Mouse (Mus musculus) limb, embryonic 11.5 days (tissue): ENCODE data around the gene Utf1. TPM values are rescaled to one million over a fixed set of nuclear protein-coding genes. Genes with fewer than 3 reads are reported as not detected.
A peak's percentile ranks its signal among the peaks of the same experiment; 100 is the strongest.

Experiments used
- ATAC-seq: fragments of 200-750 bp; cut with Nextera tagmentation; 2 replicates; pipeline ENCODE4 v1.8.0; 2017; ENCODE audit warnings: low read depth; ENCODE audit not compliant: insufficient number of reproducible peaks, low FRiP score, low TSS enrichment
- DNase-seq: peaks from one replicate; pipeline ENCODE4 v3.0.0-alpha.2; 2015; ENCODE audit warnings: low spot score
- H3K27ac ChIP-seq: fragments of 300-500 bp; sonication (generic); replicated peaks from 2 replicates; pipeline ENCODE4 v1.5.1; 2014; ENCODE audit warnings: low read depth, mild to moderate bottlenecking, low read length
- H3K27me3 ChIP-seq: fragments of 300-500 bp; sonication (generic); 2 replicates; pipeline ENCODE4 v1.6.1; 2014; ENCODE audit warnings: mild to moderate bottlenecking, low read length, mixed read lengths; ENCODE audit not compliant: control insufficient read depth, insufficient read depth
- H3K36me3 ChIP-seq: fragments of 300-500 bp; sonication (generic); 2 replicates; pipeline ENCODE4 v1.6.1; 2014; ENCODE audit warnings: mild to moderate bottlenecking, low read length, moderate library complexity, mixed read lengths; ENCODE audit not compliant: control insufficient read depth, insufficient read depth
- H3K4me1 ChIP-seq: fragments of 300-500 bp; sonication (generic); 2 replicates; pipeline ENCODE4 v1.6.1; 2014; ENCODE audit warnings: low read length, mixed read lengths; ENCODE audit not compliant: control insufficient read depth, insufficient read depth
- H3K4me2 ChIP-seq: fragments of 300-500 bp; sonication (generic); 2 replicates; pipeline ENCODE4 v1.6.1; 2014; ENCODE audit warnings: low read depth, mild to moderate bottlenecking, moderate library complexity; ENCODE audit not compliant: severe bottlenecking
- H3K4me3 ChIP-seq: fragments of 300-500 bp; sonication (generic); 2 replicates; pipeline ENCODE4 v1.5.1; 2014; ENCODE audit warnings: low read depth, low read length
- H3K9ac ChIP-seq: fragments of 300-500 bp; sonication (generic); 2 replicates; pipeline ENCODE4 v1.6.1; 2014; ENCODE audit warnings: mild to moderate bottlenecking, low read length
- H3K9me3 ChIP-seq: fragments of 300-500 bp; sonication (generic); 2 replicates; pipeline ENCODE4 v1.6.1; 2016; ENCODE audit warnings: low read length; ENCODE audit not compliant: control insufficient read depth
- WGBS: fragments of 180-500 bp; shearing (Covaris S2); extraction: QIAGEN DNeasy Blood & Tissue Kit; methylation state at CpG from one replicate; pipeline ENCODE4 v1.1.7; 2014; 5-methylcytosine and 5-hydroxymethylcytosine counted together
- polyA plus RNA-seq: library from polyadenylated mRNA; unstranded; fragments of >200 nt; fragmentation: Nextera tagmentation; extraction: Ambion mirVana; gene quantifications from 2 replicates; pipeline ENCODE4 v1.2.1, GENCODE M21; 2014

Utf1 gene
- polyA plus RNA-seq, 1 experiment from 2014 or later, result not detected

DNA sequence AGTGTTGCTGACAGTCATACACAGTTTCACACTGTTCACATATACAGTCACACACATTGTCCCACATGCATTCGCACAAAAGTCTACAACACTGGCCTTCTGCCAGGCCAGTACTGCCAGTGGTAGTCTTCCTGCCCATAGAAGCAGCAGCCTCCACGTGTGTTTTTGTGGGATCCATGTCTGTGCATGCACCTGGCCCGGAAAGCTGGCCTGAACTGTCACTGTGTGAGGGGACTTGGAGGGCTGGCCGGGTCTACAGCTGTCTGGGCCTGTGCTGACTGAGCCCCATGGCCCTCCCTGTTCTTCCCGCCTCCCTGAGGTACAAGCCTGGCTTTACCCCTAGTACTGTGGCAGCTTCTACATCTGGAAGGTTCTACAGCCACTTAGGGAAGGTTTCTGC, 27.4 kb downstream of the Utf1 start:
- Histone ChIP-seq H3K9me3 (no peaks in the 10 kb centered on the region), H3K36me3 (no peaks in the 10 kb centered on the region), H3K4me1 (no peaks in the 10 kb centered on the region), H3K27me3 (no peaks in the 10 kb centered on the region), H3K27ac (no peak overlapping the region), H3K4me3 (no peak overlapping the region), H3K4me2 (no peak overlapping the region), H3K9ac (no peak overlapping the region)
- WGBS, result 82% methylated on average over 5 of the region's 5 CpGs
- ATAC-seq, result no peak; the same call in 1 of the 2 replicates
- no peak for DNase-seq

DNA sequence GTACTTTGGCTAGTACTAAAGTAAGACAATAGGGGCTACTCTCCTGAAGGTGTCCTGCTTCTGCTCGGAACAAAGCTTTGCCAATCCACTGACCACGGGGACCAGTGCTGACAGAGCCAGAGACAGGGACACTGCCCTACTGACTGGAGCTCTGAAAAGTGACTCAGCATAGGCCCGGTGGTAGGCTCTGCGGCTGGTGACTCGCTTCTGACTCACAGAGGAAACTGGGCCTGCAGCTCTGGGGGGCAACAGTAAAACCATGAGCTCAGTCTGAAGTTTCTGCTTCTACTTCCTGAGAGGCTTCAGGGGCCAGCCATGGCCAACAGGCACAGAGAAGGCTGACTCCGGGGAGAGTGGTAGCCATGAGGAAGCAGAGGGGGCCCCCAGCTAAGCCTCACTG, 27.8 kb downstream of the Utf1 start:
- H3K4me1 ChIP-seq, result no peaks in the 10 kb centered on the region
- 76% methylated on average over 6 of the region's 6 CpGs for WGBS
- DNase-seq, result no peak
- H3K36me3 ChIP-seq, result no peaks in the 10 kb centered on the region
- H3K27ac ChIP-seq, result no peak overlapping the region
- H3K27me3 ChIP-seq, result no peaks in the 10 kb centered on the region
- no peak for ATAC-seq
- no peak overlapping the region for H3K4me2 ChIP-seq
- no peaks in the 10 kb centered on the region for H3K9me3 ChIP-seq
- H3K9ac ChIP-seq, result no peak overlapping the region
- no peak overlapping the region for H3K4me3 ChIP-seq

DNA sequence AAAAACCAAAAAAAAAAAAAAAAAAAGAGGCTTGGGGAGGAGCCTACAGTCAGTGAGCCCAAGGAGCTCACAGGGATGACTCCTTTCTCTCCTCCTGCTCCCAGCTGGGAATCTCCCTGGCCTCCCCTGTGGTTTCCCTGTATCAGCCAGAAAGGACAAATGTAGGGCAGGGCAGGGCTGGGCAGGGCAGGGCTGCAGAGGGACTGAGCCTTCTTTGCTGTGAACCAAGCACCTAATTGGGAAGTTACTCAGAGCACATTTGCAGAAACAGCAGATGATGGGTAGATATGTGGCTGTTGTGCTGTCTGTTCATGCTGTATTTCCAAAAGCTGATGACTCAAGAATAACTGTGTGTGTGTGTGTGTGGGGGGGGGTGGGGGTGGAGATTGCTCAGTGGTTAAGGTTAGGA, 29.3 kb downstream of the Utf1 start:
- H3K4me3 ChIP-seq, result no peak overlapping the region
- no peak overlapping the region for H3K4me2 ChIP-seq
- no peaks in the 10 kb centered on the region for H3K9me3 ChIP-seq
- no peak overlapping the region for H3K9ac ChIP-seq
- H3K4me1 ChIP-seq, result no peaks in the 10 kb centered on the region
- ATAC-seq (no peak), DNase-seq (no peak)
- H3K27ac ChIP-seq, result no peak overlapping the region
- H3K27me3 ChIP-seq, result no peaks in the 10 kb centered on the region
- H3K36me3 ChIP-seq, result no peaks in the 10 kb centered on the region

DNA sequence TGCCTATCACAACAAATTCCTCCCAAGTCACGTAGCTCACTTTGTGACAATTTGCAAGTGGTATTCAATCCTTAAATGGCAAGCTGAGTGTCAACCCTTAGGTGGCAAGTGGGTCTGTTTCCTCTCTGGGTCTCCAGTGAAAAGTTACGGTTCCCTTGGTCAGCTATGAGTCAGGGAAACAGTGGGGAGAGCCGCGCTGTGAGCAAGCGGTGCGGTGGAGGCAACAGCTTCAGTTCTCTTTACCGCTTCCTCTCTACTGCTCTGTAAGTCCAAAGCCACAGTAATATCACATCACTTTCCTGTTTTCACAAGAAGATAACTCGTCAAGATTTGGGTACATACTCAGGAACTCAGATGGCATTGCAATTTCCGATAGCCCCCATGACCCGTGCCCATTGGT, 30.7 kb downstream of the Utf1 start:
- DNase-seq (no peak), ATAC-seq (no peak)
- no peak overlapping the region for H3K4me2 ChIP-seq
- no peaks in the 10 kb centered on the region for H3K27me3 ChIP-seq
- no peak overlapping the region for H3K27ac ChIP-seq
- no peak overlapping the region for H3K9ac ChIP-seq
- H3K9me3 ChIP-seq, result no peaks in the 10 kb centered on the region
- H3K36me3 ChIP-seq, result no peaks in the 10 kb centered on the region
- 87% methylated on average over 10 of the region's 10 CpGs for WGBS
- H3K4me3 ChIP-seq, result no peak overlapping the region
- H3K4me1 ChIP-seq, result no peaks in the 10 kb centered on the region

DNA sequence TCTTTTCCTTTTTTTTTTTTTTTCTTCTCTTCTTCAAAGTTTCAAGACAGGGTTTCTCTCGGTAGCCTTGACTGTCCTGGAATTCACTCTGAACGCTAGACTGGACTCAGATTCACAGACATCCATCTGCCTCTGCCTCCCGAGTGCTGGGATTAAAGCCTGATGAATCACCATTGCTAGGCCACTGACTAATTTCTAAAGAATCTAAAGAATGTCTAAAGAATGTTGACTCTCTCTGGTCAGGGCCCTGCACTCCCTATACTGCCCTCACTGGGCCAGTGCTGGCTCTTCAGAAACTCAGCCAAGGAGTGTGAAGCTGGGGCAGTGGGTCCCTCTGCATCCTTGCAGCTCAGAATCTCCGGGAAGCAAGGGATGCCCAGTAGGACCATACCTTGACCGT, 31.9 kb downstream of the Utf1 start:
- ATAC-seq, result no peak
- H3K4me2 ChIP-seq, result no peak overlapping the region
- no peaks in the 10 kb centered on the region for H3K36me3 ChIP-seq
- no peak for DNase-seq
- no peak overlapping the region for H3K27ac ChIP-seq
- 63% methylated on average over 5 of the region's 5 CpGs for WGBS
- H3K9me3 ChIP-seq, result no peaks in the 10 kb centered on the region
- H3K9ac ChIP-seq, result no peak overlapping the region
- H3K27me3 ChIP-seq, result no peaks in the 10 kb centered on the region
- no peaks in the 10 kb centered on the region for H3K4me1 ChIP-seq
- H3K4me3 ChIP-seq, result no peak overlapping the region

DNA sequence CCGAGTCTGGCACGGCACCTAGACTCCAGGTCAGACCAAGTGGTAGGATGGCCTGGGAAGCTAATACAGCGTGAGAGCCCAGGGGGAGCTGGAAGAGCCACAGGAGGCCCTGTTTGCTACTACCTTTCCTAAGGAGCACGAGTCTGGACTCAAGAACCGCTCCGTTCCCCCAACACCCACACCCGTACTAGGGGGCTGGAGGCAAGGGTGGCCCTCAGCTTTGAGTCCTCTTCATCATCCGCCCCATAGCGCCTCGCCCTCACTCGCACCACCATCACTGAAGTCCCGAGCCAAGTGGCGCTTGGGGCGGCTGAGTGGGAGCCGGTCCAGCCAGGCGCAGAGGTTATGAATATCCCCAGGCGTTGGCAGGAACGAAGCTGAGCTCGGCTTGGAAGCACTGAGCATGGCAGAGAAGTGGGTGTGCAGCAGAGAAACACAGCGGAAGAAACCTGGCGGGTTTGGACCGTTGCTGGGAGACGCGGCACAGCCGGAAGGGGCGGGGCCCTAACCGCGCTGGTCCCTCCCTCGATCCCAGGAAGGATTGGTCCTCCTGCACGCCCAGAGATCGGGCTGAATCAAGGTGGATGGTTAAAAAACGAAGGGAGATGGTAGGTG, 34.8 kb downstream of the Utf1 start, which contains the start of gene 6430531B16Rik:
6430531B16Rik (minus strand) TSS at position 478 of the 615 bp plus-strand sequence.
- no peaks in the 10 kb centered on the region for H3K36me3 ChIP-seq
- H3K27me3 ChIP-seq, result no peaks in the 10 kb centered on the region
- no peak within 1 kb of the TSS for H3K27ac ChIP-seq
- 2% methylated on average over 32 of the region's 32 CpGs for WGBS
- peak within 1 kb of the TSS; percentile 93 for H3K4me2 ChIP-seq
- peak within 1 kb of the TSS; percentile 63 for H3K9ac ChIP-seq
- no peaks in the 10 kb centered on the region for H3K4me1 ChIP-seq
- peak within 1 kb of the TSS; percentile 48 for H3K4me3 ChIP-seq
- DNase-seq (peak; percentile 84), ATAC-seq (peak; percentile 91)
- no peaks in the 10 kb centered on the region for H3K9me3 ChIP-seq

DNA sequence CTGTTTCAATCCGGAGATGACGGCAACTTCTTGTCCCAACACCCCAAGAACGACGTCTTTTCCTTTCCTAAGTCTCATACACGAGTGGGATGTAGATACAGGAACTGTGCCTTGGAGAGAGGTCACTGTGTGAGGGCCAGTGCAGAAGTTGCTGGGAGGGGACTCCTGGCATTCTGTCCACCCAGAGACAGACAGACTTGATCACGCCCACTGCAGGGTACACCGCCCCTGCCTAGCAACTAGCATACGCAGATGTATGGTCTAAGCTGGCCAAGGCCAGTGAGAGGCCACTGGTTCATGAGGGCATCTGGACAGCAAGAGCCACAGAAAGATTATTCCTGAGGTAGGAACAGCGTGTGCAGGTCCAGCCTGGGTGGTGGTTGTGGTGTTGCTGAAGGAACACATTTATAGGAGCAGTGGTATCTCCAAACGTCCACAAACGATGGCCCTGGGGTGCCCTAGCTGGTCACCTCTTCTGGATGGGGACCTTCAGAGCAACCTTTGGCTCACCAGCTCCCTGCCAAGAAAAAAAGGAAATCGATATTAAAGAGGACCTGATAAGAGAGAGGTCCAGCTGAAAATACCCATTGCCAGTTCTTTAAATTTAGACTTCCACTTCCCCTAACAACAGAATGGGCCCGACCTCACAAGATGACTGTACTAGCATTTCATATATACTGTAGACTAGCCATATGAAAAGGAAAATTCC, 35.6 kb downstream of the Utf1 start:
- Histone ChIP-seq H3K27me3 (no peaks in the 10 kb centered on the region), H3K4me1 (no peaks in the 10 kb centered on the region), H3K27ac (no peak overlapping the region), H3K4me2 (peak overlapping the region; percentile 93), H3K4me3 (peak overlapping the region; percentile 48), H3K9me3 (no peaks in the 10 kb centered on the region), H3K36me3 (no peaks in the 10 kb centered on the region), H3K9ac (no peak overlapping the region)
- ATAC-seq, result peak; percentile 54
- DNase-seq, result no peak
- 50% methylated on average over 13 of the region's 13 CpGs for WGBS

DNA sequence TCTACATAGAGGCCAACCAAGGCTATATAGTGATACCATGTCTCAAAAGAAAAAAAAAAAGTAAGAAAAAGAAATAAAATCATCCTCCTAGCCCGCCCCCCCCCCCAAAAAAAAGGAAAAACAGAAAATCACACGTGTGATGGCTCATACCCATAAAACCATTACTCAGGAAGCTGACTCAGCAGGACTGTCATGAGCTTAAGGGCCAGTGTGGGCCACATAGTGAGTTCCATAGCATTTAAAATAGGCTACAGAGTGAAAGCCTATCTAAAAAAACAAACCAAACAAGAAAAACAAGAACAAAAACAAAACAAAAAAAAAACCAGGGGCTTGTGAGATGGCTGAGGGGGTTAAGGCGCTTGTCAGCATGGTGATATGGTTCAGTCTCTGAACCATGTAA, 37.2 kb downstream of the Utf1 start:
- H3K4me3 ChIP-seq, result no peak overlapping the region
- no peaks in the 10 kb centered on the region for H3K4me1 ChIP-seq
- H3K36me3 ChIP-seq, result no peaks in the 10 kb centered on the region
- no peak overlapping the region for H3K4me2 ChIP-seq
- no peak overlapping the region for H3K27ac ChIP-seq
- H3K9ac ChIP-seq, result no peak overlapping the region
- DNase-seq (no peak), ATAC-seq (no peak)
- H3K27me3 ChIP-seq, result no peaks in the 10 kb centered on the region
- no peaks in the 10 kb centered on the region for H3K9me3 ChIP-seq
- 57% methylated on average over 3 of the region's 3 CpGs for WGBS
